Mouse (Mus musculus) brain, embryonic 14.5 days (tissue): ENCODE results near the gene Pdcd6ip.

Experiments
- CTCF ChIP-seq: fragments of 200-500 bp; IDR thresholded peaks from 2 replicates; pipeline ENCODE4 v1.5.1; 2012; ENCODE audit warnings: inconsistent platforms, mild to moderate bottlenecking, moderate library complexity, borderline replicate concordance; ENCODE audit not compliant: insufficient read depth, insufficient read length; ENCODE audit errors: extremely low read depth
- POLR2A ChIP-seq: fragments of 200-500 bp; IDR thresholded peaks from 2 replicates; pipeline ENCODE4 v1.6.1; 2012; ENCODE audit warnings: mild to moderate bottlenecking, inconsistent platforms, borderline replicate concordance; ENCODE audit not compliant: poor library complexity, insufficient read depth, insufficient read length, severe bottlenecking; ENCODE audit errors: extremely low read depth

DNA sequence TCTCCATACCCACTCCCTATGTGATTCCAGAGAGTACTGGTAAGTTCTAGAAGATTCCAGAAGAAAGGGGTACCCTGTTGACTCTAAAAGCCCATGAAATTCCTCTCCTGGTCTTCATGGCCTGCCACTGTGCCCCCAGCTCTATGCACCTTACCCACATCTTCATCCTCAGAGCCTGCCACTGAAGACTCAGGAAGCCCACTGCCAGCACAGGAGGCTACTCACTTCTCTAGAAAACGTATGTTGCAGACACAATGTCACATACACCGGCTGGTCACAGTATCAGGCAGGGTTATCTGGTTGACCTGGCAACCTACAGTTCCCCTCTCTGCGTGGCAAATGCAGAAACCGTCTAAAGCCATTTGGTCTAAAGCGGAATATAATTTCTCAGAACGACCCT is 91.0 kb downstream of the Pdcd6ip start:
- TF ChIP-seq CTCF (no peak), POLR2A (no peak)
